Mouse (Mus musculus) CH12.LX (cell line): ENCODE measurements around the gene Tmem56.

Experiments
- CTCF ChIP-seq, 2 experiments: IDR thresholded peaks in 1 of 2; conservative IDR thresholded peaks in 1 of 2; 2 replicates each; pipeline ENCODE4 v1.5.1; 2011 to 2012; ENCODE audit warnings: low read depth in 2 of 2, low read length in 2 of 2, improper control_type of control experiment in 1 of 2, inconsistent platforms in 1 of 2, mild to moderate bottlenecking in 1 of 2, moderate library complexity in 1 of 2
- EP300 ChIP-seq: IDR thresholded peaks from 2 replicates; pipeline ENCODE4 v1.6.1; 2011; ENCODE audit warnings: low read length, improper control_type of control experiment
- GABPA ChIP-seq: IDR thresholded peaks from 2 replicates; pipeline ENCODE4 v1.6.1; 2012; ENCODE audit warnings: low read depth, low read length, improper control_type of control experiment, inconsistent platforms; ENCODE audit not compliant: insufficient replicate concordance
- JUND ChIP-seq: conservative IDR thresholded peaks from 2 replicates; pipeline ENCODE4 v1.6.1; 2011; ENCODE audit warnings: low read depth, low read length, improper control_type of control experiment
- NELFE ChIP-seq: IDR thresholded peaks from 2 replicates; pipeline ENCODE4 v1.6.1; 2011; ENCODE audit warnings: low read depth, low read length, improper control_type of control experiment
- POLR2A ChIP-seq: IDR thresholded peaks from 2 replicates; pipeline ENCODE4 v1.6.1; 2011; ENCODE audit warnings: low read depth, mild to moderate bottlenecking, improper control_type of control experiment, low read length
- POLR2AphosphoS2 ChIP-seq: IDR thresholded peaks from 2 replicates; pipeline ENCODE4 v1.6.1; 2011; ENCODE audit warnings: low read depth, low read length, improper control_type of control experiment
- ZC3H11A ChIP-seq: IDR thresholded peaks from 2 replicates; pipeline ENCODE4 v1.6.1; 2012; ENCODE audit warnings: low read depth, mild to moderate bottlenecking, inconsistent platforms, low read length, improper control_type of control experiment
- ZKSCAN1 ChIP-seq: IDR thresholded peaks from 2 replicates; pipeline ENCODE4 v1.6.1; 2012; ENCODE audit warnings: low read depth, inconsistent platforms, low read length, improper control_type of control experiment, borderline replicate concordance
- ZMIZ1 ChIP-seq: IDR thresholded peaks from 2 replicates; pipeline ENCODE4 v1.6.1; 2012; ENCODE audit warnings: low read depth, mild to moderate bottlenecking, inconsistent platforms, low read length, improper control_type of control experiment
- ZNF384 ChIP-seq: IDR thresholded peaks from 2 replicates; pipeline ENCODE4 v1.6.1; 2012; ENCODE audit warnings: low read depth, low read length, improper control_type of control experiment, inconsistent platforms

DNA sequence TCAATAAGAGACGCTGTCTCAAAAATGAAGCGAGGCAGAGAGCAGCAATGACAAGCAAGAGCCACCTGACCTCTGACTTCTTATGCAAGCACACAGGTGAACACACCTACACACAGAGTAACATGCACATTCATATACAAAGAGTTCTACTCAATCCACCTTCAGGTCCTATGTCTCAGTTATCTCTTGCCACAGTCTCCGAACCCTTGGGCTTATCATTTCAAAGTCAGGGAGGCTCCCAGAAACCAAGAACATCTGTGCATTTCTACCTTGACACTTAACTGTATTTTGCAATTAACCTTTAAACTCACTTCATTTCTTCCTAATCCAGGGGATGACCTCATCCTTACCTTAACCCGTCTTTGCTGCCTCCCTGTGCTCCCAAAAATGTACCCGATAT lies 15.6 kb downstream of the Tmem56 start:
- no peak for TF ChIP-seq EP300
- TF ChIP-seq CTCF (conservative IDR thresholded peaks at IDR 0.05 in 1 of 2, IDR thresholded peaks at IDR 0.05 in 1 of 2; ENCODE audit: low read depth in 2 of 2, low read length in 2 of 2): no peak
- TF ChIP-seq ZC3H11A: no peak
- no peak for TF ChIP-seq JUND
- no peak for TF ChIP-seq GABPA
- no peak for TF ChIP-seq ZMIZ1
- no peak for TF ChIP-seq POLR2A
- TF ChIP-seq ZNF384: no peak
- TF ChIP-seq NELFE: no peak
- TF ChIP-seq ZKSCAN1: no peak
- TF ChIP-seq POLR2AphosphoS2: no peak
